In genomic region chr5:35729844-35730243, GRCm38 (mm10) we compare ENCODE assay signal across 8 mouse cellular contexts. TPM values are rescaled to one million over a fixed set of nuclear protein-coding genes. Genes with fewer than 3 reads are reported as not detected.
A peak's percentile ranks its signal among the peaks of the same experiment; 100 is the strongest.
DNase-seq lines count a peak whose midpoint lies in the region; ATAC-seq and TF ChIP-seq lines count a peak whose summit lies in the region.

No protein-coding gene starts in this region.

- TF ChIP-seq CTCF in kidney, postnatal 0 days (IDR thresholded peaks at IDR 0.05; ENCODE audit: low read depth): 0 out of 2 replicates have a peak, but pooled peaks have one; percentile 13

- peak overlapping the region; percentile 85 for H3K27ac ChIP-seq in heart, embryonic 10.5 days
- peak overlapping the region; percentile 94 for H3K27ac ChIP-seq in kidney, postnatal 0 days

- H3K9me3 ChIP-seq in heart, embryonic 10.5 days: no peaks in the 10 kb centered on the region
- H3K9me3 ChIP-seq in kidney, postnatal 0 days (replicated peaks; ENCODE audit: low read length): no peaks in the 10 kb centered on the region

- no peak for ATAC-seq in kidney, postnatal 0 days (replicated peaks; ENCODE audit: low FRiP score, low read depth)

- no peak overlapping the region for H3K4me2 ChIP-seq in kidney, postnatal 0 days (ENCODE audit: low read length)

- WGBS in heart, embryonic 10.5 days: 62% methylated on average over 3 of the region's 3 CpGs
- 74% methylated on average over 3 of the region's 3 CpGs for WGBS in kidney, postnatal 0 days

- H3K4me1 ChIP-seq in heart, embryonic 10.5 days: peaks cover 29% of the 10 kb centered on the region
- H3K4me1 ChIP-seq in kidney, postnatal 0 days (replicated peaks; ENCODE audit: insufficient read depth, low read length): peaks cover 9% of the 10 kb centered on the region; the same call in 1 of the 2 replicates

- no peak overlapping the region for H3K9ac ChIP-seq in kidney, postnatal 0 days (ENCODE audit: low read depth, low read length)

- H3K4me3 ChIP-seq in heart, embryonic 10.5 days: no peak overlapping the region
- H3K4me3 ChIP-seq in kidney, postnatal 0 days (replicated peaks; ENCODE audit: low read depth, low read length): no peak overlapping the region

- no peaks in the 10 kb centered on the region for H3K36me3 ChIP-seq in heart, embryonic 10.5 days
- H3K36me3 ChIP-seq in kidney, postnatal 0 days (ENCODE audit: insufficient read depth, low read length): no peaks in the 10 kb centered on the region

- peaks cover 4% of the 10 kb centered on the region; the same call in 1 of the 2 replicates for H3K27me3 ChIP-seq in heart, embryonic 10.5 days (ENCODE audit: insufficient read depth, poor library complexity, severe bottlenecking)
- no peaks in the 10 kb centered on the region for H3K27me3 ChIP-seq in kidney, postnatal 0 days (ENCODE audit: insufficient read depth, low read length)

- DNase-seq in right cerebral cortex, postnatal 10 days (ENCODE audit: low spot score in 2 of 2): peak; percentile 46 to 63
- no peak for DNase-seq in right cerebral cortex, postnatal 36 days (ENCODE audit: low spot score in 2 of 2)
- DNase-seq in heart, embryonic 10.5 days (ENCODE audit: low spot score): no peak
- peak; percentile 63 for DNase-seq in kidney, postnatal 0 days (ENCODE audit: low spot score)
- peak; percentile 83 to 86 for DNase-seq in lung, postnatal 4 days
- DNase-seq in adipocyte (ENCODE audit: low spot score): no peak
- DNase-seq in cerebellum, adult 9-11 months: no peak
- DNase-seq in ovary, postnatal 36 days (ENCODE audit: low spot score): no peak

RNA-seq across cellular contexts. Expression of gene Sh3tc1, which starts 9.9 kb away (rescaled TPM):
- polyA plus RNA-seq in heart, embryonic 10.5 days (2016; fragmentation: Nextera tagmentation; extraction: Ambion mirVana): 7.8 and 13.1 TPM in 2 replicates
- 19.0 and 21.4 TPM in 2 replicates for polyA plus RNA-seq in kidney, postnatal 0 days (2015; fragmentation: Nextera tagmentation; extraction: Ambion mirVana)

RNA-seq across cellular contexts. Expression of gene Ablim2, which starts 27.8 kb away (rescaled TPM):
- 1.7 and 2.6 TPM in 2 replicates for polyA plus RNA-seq in heart, embryonic 10.5 days (2016; fragmentation: Nextera tagmentation; extraction: Ambion mirVana)
- 3.2 and 3.9 TPM in 2 replicates for polyA plus RNA-seq in kidney, postnatal 0 days (2015; fragmentation: Nextera tagmentation; extraction: Ambion mirVana)

RNA-seq across cellular contexts. Expression of gene Htra3, which starts 50.3 kb away (rescaled TPM):
- 4.6 and 7.2 TPM in 2 replicates for polyA plus RNA-seq in heart, embryonic 10.5 days (2016; fragmentation: Nextera tagmentation; extraction: Ambion mirVana)
- polyA plus RNA-seq in kidney, postnatal 0 days (2015; fragmentation: Nextera tagmentation; extraction: Ambion mirVana): 22.4 and 24.6 TPM in 2 replicates

Comparison
In these comparisons a context has a peak if more than half of its experiments do, and no peak if none do; other contexts are left out.
1. DNase-seq: peak in right cerebral cortex, postnatal 10 days (2 of 2), kidney, postnatal 0 days (single experiment) and lung, postnatal 4 days (2 of 2); none in right cerebral cortex, postnatal 36 days (0 of 2), heart, embryonic 10.5 days (single experiment), adipocyte (single experiment), cerebellum, adult 9-11 months (single experiment) and ovary, postnatal 36 days (single experiment).